Mouse (Mus musculus) heart, embryonic 15.5 days (tissue): Measurements from ENCODE around the gene Itgb3. TPM values are rescaled to one million over a fixed set of nuclear protein-coding genes. Genes with fewer than 3 reads are reported as not detected.

Source experiments
- polyA plus RNA-seq: library from polyadenylated mRNA; unstranded; fragments of >200 nt; fragmentation: Nextera tagmentation; extraction: Ambion mirVana; gene quantifications from 2 replicates; pipeline ENCODE4 v1.2.1, GENCODE M21; 2015

Gene Itgb3
- polyA plus RNA-seq, 1 experiment from 2014 or later, result 3.7 TPM

Other genes starting within 250 kb of the Itgb3 start
- 11.7 and 15.0 TPM in 2 replicates for gene Kansl1, start 139.1 kb upstream of the Itgb3 start, polyA plus RNA-seq
- 25.7 and 28.8 TPM in 2 replicates for gene Cdc27, start 57.4 kb upstream of the Itgb3 start, polyA plus RNA-seq
- gene Myl4, start 57.3 kb upstream of the Itgb3 start, polyA plus RNA-seq, result 1,694 and 1,744 TPM in 2 replicates
- gene Gm11639, start 77.7 kb downstream of the Itgb3 start, polyA plus RNA-seq, result 0.01 TPM in 2 replicates